Mouse (Mus musculus): ENCODE measurements around the gene Prdm11.

The Prdm11 gene

DNA sequence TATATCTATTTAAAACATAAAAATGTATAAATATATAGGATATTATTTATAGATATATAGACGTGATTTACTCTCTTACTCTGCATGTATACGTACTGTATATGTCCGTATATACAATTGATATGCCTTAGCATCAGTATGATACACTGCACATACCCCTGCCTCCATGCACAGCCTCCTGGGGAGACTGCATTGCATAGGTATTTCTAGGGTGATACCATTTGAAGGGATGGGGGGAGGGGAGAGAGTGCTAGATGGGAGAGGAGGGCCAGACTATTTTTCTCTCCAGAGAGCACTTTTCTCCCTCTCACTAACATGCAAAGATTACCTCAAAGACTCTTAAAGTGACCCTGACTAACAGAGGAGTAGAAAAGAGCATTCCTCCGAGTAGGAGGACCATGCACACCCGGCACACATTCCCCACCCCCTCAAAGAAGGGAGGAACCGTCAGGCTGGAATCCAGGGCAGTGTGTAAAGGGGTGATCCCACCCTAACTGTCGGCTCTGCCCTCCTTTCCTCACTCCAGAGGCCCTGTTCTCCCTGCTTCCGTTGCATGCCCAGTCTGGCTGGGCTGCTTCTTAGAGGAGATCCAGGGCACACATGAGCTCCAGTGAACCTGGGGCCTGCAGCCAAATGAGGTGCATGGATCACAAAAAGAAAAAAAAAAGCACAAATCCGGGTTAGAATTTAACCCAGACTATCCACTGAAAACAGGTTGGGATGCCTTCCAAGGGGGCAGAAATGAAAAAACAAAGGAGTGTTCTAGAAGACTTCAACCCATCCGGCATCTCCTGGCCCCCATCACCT is 78.7 kb downstream of the Prdm11 start:
- 37% methylated on average over 10 of the region's 10 CpGs for WGBS

DNA sequence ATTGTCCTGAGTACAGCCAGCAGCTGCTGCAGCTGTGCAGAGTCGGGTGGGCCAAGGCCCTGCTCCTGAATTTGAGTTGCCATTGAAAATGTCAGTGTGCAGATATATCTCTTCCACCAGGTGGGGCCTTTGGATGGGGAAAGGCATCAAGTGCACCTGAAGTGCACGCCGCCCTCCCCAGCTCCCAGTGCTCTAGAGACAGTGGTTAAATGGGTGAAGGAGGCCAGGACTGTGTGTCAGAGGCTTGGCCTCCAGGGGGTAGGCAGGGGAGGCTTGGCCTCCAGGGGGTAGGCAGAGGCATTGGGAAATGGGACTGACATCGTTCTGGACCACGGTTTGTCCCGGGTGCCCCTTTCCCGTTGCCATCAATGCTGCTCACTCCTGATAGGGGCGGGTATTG is 79.7 kb downstream of the Prdm11 start:
- WGBS = 70% methylated on average over 8 of the region's 8 CpGs

DNA sequence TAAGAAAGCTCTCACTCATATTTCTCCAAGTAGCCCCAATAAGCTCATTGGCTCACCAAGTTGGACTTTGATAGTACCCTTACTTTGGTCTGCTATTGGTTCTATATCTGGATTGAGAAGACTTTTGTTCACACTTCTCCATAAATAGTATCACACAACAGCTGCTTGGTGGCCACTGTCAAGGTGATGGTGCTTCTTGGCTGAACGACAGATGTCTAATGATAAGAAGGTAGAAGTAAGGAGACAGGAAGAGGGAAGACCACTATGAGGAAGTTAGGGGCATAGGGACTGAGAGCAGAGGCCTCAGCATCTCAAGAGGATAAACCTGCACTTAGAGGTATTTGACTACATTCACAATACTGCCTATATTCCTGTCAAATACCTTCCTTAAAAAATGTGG is 81.6 kb downstream of the Prdm11 start:
- WGBS = 87% methylated on average over 1 of the region's 1 CpGs

DNA sequence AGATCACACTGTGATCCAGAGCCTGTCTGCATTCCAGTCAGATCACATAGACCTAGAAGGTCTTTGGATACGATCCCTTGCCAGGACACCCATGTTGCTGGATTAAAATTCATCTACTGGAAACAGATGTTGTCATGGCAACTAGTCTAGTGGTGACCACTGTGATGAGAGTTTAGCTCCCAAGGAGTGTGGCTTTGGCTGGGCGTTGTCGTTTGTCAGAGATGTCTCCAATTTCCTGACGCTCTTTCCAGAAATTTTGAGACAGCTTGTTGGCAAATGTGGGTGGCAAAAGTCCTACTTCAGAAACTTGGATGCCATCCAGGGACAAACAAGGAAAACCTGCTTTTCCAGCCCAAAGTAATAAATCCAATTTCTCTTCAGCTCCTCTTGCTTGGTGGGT is 87.3 kb downstream of the Prdm11 start:
- WGBS = 22% methylated on average over 4 of the region's 4 CpGs

DNA sequence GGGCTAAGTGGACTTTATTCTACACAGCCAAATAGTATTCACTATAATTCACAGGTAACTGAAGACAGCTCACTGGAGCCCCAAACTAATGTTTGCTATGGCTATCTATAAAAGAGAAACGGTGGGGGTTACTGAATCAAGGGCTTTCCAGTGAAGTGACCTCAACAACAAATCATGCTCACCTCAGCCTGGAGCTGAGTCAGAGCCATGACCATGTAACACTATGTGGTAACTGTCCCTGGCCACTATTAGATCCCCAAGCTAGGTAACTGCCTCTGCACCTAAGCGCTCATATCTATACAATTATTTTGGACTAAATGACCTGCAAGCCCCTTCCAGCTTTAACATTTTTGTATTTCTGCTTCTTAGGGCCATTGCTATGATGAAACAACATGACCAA is 89.0 kb downstream of the Prdm11 start:
- 90% methylated on average over 2 of the region's 2 CpGs for WGBS

DNA sequence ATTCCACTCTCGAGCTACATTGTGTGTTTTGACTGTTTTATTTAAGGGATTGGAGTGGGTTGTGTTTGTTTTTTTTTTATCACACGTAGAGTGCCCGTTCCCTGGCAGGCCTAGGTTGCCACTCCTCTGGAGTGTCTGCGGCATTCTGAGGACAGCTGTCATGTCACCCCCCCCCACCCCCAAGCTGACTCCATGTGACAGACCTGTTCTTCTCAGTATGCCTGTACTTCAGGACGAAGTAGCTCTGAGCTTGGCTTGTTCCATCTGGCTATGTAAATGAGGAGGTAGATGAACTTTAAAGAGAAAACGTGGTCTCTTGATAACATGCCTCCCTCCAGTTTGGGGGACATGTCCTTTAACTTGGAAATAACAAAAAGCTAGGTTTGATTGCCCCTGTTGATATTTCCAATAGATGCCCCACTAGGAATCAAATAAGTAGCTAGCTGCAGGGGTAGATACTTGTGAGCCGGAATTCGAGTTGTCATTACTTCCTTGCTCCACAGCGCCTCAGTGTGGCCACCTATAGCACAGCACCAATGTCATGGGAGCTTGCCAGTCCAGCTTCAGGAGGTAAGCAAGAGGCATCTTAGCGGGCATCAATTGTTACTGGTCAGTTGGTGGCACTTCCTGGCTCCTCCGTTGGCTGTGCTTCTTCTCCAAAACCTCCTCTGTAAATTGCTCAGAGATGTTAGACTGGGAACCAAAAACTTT is 91.4 kb downstream of the Prdm11 start:
- 28% methylated on average over 11 of the region's 11 CpGs for WGBS

DNA sequence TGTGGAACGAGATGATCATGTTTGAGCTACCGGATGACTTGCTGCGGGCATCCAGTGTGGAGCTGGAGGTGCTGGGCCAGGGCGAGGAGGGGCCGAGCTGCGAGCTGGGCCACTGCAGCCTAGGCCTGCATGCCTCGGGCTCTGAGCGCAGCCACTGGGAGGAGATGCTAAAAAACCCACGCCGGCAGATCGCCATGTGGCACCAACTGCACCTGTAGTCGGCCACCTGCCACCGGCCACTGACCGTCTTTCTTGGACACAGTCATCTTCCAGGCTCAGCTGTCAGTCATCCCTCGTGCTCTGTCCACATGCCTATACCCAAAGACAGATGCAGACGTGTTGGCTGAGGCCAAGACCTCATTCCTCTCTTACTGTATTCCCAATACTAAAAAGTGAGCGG is 92.5 kb downstream of the Prdm11 start:
- 78% methylated on average over 17 of the region's 17 CpGs for WGBS

DNA sequence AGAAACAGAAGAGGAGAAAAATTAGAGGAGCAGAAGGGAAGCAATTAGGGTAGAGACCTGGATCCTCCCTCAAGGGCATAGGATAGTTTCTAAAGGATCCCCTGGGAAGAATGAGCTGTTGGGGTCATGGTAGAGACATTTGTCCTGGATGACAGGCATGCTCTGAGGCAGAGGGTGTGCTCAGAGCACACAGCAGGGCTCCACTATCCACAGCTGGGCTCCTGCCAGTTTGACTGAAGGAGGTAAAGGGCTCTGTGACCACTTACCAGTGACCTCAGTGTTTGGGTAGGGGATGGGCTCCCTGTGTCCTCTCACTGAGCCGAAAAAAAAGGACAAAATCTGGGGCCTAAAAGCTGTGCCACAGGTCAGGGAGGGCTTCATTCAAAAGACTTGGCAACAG is 96.4 kb downstream of the Prdm11 start:
- WGBS = 47% methylated on average over 1 of the region's 1 CpGs

DNA sequence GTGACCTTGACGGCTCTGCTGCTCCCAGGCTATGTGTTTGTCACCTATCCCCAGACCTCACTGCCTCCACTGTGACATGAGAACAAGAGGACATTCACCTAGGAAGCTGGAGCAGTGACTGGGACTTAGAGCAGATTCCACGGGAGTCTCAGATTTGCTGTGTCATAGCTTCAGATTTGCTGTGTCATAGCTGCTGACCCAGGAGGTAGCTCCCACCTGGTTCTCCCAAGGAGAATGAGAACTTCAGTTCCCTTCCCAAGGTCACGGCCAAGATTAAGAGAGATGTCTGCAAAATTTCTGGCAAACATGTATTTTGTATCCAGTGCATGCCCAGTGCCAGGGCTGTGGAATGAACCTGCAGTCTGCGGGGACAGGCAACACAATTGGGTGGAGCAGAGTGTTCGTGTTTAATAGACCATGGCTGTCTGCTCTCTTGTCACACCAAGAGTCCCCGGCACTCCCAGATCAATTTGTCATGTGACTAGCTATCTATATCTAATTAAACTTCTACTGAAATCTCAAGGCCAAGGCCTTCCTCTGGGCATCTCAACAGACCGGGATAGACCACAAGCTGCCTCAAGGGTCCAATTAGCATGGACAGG is 97.2 kb downstream of the Prdm11 start:
- 70% methylated on average over 7 of the region's 7 CpGs for WGBS

DNA sequence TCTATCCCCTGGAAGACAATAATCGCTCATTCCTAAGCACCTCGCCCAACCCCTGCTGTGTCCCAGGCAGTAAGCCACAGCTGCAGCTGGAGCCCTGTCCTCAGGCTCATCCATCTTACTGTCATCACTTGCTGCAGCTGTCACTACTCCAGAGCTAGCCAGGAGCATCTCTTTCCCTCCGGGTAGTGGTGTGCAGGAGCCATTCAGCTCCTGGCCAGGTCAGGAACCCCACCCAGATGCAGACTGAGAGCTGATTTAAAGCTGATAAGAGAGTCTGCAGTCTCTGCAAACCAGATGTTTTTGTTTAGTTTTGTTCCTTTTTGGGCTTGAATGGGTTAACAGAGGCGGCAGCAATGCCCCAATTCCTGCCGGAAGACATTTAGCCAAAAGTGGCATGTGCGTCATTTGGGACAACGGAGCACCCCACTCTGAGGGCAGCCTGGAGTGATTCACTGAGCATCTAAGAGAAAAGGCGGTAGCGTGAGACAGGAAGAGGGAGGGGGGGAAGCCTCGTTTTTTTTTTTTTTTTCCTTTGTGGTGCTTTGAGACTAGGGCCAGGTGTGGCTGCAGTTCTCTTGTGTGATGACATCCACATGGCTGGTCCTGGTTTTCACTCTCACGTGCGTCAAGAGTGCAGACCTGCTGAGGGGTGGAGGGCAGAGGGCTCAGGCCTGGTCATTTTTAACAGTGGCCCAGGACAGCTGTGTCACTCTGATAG is 97.8 kb downstream of the Prdm11 start:
- WGBS = 13% methylated on average over 12 of the region's 12 CpGs

DNA sequence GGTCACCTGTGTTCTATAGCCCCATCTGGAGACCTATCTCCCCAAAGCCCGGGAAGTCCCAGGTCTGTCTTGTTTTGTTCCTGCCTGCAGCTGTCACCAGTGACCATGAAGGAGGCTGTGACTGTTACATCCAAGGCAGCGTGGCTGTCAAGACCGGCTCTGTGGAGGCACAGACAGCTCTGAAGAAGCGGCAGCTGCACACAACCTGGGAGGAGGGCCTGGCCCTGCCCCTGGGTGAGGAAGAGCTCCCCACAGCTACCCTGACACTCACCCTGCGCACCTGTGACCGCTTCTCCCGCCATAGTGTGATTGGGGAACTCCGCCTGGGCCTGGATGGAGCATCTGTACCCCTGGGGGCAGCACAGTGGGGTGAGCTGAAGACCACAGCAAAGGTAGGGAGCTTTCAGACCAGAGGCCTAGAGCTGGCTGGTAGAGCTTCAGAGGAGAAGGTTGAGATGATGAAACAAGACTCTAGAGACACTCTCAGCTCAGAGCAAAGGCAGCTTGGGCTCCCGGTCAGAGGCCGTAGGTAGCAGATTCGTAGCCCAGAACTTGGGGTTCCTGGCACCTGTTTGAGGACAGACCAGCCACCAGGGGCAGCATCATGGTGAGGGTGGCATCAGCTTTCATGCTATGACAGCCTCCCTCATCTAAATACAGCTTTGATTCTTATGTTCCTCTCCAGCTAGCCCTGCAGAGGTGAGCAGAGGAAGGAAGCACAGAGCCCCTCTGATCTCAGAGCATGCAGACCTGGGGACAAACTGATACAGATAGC is 100.0 kb downstream of the Prdm11 start:
- WGBS = 79% methylated on average over 11 of the region's 11 CpGs

DNA sequence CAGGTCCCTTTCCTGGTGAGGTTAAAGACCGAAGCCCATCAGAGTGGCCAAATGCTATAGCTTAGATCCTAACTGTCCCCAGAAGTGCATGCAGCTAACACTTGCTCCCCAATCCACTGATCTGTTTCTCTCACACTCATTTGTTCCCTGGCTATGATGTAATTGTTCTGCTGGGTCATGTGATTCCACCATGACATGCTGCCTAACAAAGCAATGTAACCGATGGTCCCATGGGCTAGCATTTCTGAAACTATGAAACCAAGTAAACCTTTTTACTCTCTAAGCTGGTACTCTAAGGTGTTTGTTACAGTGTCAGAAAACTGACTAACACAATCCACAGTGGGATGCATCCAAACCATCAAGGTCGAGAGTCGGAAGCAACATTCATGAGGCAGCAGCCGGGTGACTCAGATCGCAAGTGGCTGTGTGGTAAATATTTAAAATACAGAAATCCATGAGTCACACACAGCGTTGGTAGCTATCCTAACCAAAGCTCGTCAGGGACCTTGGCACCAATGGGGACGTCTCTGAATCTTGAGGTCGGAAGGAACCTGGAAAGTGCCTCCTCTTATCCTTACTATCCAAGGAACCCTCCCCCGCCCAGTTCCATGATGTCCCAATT is 100.7 kb downstream of the Prdm11 start:
- 66% methylated on average over 11 of the region's 11 CpGs for WGBS

DNA sequence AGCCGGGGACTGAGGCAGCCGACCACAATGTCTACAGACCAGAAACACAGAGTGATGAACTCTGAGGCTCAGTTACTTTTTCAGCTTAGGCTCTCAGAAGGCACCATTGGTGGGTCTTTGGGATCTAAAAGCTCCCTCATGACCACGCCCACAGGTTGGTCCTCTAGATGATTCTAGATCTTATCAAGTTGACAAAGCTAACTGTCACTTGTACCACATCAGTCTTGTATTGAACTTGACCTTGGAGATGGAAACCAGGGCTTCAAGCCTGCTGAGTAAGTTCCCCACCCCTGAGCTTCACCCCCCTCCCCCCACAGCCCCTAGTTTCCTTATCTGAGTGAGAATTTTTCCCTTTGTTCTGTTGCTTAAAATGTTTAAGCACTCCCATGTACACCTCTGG is 101.6 kb downstream of the Prdm11 start:
- 95% methylated on average over 3 of the region's 3 CpGs for WGBS

DNA sequence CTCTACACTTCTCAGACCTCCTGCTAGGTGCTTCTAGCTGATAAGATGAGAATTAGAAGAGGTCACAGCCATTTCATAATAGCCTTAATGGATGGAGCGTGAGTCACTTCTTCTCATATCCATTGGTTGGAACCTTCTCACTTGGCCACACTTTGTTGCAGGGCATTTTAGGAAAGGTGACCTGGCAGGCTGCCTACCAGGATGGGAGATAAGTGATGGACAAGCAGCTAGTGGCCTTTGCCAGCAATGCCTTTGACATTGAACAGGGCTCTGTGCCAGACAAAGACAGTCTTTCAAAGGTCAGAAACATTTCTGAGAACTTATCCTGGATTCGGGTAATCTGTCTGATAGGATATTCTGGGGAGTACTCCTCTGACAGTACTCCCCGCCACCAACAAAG is 102.6 kb downstream of the Prdm11 start:
- WGBS = 97% methylated on average over 3 of the region's 3 CpGs

DNA sequence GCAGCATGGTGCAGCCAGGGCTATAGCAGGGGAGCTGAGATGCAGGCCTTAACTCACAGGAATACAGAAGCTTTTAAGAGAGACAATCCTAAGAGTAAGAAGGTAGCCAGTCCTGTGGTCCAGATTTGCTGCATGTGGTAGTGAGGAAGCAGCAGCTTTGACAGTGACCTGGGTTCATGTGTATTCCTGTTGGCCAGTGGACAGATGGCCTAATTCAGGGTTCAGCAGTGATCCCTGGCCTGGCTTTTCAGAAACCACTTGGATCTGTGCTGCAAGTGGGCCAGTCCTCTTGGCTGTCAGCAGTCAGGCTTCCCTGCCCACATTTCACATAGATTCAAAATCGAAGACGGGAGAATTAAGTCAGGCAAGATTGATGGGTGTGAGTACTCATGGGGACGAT is 104.5 kb downstream of the Prdm11 start:
- WGBS = 30% methylated on average over 3 of the region's 3 CpGs

DNA sequence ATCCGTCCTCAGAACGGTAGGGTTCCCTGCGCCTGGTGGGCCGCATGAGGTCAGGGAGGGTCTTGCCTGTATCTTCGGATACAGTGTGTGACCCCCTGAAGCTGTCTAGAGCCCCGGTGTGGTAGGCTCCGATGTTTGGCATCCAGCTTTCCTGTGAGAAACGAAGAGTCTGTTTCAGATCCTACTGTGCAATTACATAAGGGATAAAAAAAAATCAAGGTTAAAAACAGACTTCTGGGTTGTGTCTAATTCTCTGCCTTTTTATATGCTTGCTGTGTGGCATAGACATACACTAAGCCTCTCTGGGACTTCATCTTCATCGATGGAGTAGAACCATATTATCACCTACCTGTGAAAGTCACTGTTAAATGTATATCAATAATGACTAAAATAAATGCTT is 105.0 kb downstream of the Prdm11 start:
- WGBS = 64% methylated on average over 9 of the region's 9 CpGs

DNA sequence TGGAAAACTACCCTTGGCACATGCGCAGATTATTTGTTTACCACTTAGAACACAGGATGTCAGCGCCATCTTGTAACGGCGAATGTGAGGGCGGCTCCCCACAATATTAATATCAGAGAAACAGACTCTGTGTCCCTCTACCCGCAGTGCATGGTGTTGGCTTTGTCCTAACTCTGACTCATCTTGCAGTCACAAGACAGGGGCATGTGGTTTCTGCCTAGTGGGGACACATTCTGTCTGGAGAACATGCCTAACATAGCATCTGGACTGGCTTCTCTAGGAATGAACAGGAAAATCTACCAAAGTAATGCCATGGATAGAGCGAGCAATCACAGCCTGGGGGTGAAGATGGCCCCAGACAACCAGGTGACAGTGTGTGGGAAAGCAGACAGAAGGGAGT is 107.1 kb downstream of the Prdm11 start:
- 81% methylated on average over 7 of the region's 7 CpGs for WGBS

DNA sequence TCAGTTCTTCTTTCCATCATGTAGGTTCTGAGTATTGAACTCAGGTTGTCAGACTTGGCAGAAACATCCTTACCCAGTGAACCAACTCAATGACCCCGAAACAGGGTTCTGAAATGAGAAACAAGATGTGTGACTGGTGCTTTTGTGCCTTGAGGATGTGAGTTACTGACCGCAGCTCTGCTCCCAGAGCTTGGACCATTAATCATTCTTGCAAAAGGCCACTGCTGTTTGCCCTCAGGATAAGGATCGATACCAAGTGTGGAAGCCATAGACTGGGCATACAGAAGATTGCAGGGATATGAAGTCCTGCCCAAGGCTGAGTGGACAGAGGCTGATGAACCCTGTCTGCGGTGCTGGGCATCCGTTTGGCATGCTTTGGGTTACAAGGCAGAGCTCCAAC is 107.9 kb downstream of the Prdm11 start:
- 92% methylated on average over 5 of the region's 5 CpGs for WGBS

DNA sequence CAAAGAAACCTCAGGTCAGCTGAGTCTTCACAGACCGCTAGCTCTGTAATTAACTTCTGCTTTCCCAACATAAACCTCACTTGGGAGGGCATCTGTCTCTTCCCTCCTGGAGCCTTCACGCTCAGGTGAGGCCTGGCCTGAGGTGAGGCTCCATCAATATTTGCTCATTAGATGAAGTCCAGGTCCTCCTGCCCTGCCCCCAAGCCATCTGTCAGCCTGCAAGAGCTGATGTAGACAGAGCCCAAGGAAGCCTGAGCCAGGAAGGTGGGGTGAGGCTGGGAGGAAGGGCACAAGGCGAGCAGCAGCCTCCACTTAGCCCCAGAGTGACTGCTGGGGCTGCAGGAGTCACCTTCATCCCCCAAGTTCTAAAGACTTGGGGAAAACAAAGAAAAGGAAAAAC is 110.5 kb downstream of the Prdm11 start:
- WGBS = 65% methylated on average over 3 of the region's 3 CpGs

DNA sequence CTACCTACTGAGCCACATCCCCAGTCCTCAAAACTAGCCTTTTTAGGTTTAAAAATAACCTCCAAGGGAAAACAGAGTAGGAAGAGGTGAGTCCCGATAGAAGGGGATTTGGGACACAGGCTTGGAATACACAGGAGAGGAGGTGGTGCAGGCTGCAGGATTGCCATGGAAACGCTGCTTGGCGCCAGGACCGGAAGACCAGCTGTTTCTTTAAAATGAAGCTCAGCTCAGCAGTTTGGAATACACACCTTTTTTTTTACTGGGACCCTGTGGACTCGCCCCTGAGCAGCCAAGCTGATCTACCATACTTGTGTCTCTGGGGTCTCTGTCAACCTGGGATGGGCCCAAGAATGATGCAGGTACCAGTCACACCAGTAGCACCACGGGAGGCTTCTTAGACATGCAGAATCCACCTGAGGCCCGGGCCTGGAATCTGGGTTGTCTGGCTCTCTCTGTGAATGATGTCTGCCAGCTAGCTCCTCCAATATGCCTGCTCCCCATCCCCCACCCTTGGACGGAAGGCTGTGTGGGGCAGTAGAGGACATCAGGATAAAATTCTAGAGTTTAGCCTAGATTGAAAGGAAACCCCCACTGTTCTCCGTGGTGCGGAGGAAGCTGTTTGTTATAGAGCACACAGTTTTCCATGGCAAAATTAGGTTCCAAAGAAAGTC is 111.5 kb downstream of the Prdm11 start:
- WGBS = 10% methylated on average over 10 of the region's 10 CpGs

DNA sequence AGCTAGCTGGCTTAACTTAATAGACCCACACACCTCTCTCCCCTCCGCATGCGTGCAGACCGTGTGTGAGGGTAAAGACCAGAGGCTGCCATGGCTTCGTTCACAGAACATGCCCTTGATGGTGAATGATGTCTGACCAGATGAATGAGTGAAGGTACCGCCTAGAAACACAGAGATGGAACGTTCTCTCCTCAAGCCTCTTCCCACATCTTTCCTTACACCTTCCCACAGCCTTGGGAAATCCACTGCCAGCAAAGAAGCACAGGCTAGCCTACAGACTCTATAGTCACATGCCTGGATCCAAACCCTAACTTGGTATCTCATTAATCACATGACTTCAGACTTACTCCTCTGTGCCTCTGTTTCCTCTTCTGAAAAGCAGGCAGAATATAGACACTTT is 112.6 kb downstream of the Prdm11 start:
- WGBS = 54% methylated on average over 6 of the region's 6 CpGs
